Mouse (Mus musculus) large intestine, adult 2 months (tissue): Measurements from ENCODE around the gene Aicda. TPM values are rescaled to one million over a fixed set of nuclear protein-coding genes. Genes with fewer than 3 reads are reported as not detected.

Experiments used
- DNase-seq: peaks from one replicate; pipeline ENCODE4 v3.0.0-alpha.2; 2012; ENCODE audit warnings: low read depth, low spot score
- WGBS: fragments of 180-500 bp; shearing (Covaris S2); methylation state at CpG from one replicate; pipeline ENCODE4 v1.1.7; 2018; 5-methylcytosine and 5-hydroxymethylcytosine counted together
- polyA plus RNA-seq: library from polyadenylated mRNA; depleted of rRNA; stranded (reverse); fragments of >200 nt; gene quantifications from 2 replicates; pipeline ENCODE4 v1.2.3, GENCODE M21; 2012

Gene Aicda
- polyA plus RNA-seq, 1 experiment = 1.0 TPM

- no peak for DNase-seq
- 79% methylated on average over 4 of the region's 4 CpGs for WGBS
Observed at GRCm38 (mm10) chr6:122598014-122598413, 44.4 kb downstream of the Aicda start.

- 27% methylated on average over 6 of the region's 6 CpGs for WGBS
Observed at GRCm38 (mm10) chr6:122598436-122598835, 44.8 kb downstream of the Aicda start.

GRCm38 (mm10) chr6:122599054-122599737 lies 45.6 kb downstream of the Aicda start:
- 67% methylated on average over 9 of the region's 9 CpGs for WGBS
- DNase-seq = no peak

More at GRCm38 (mm10) chr6:122598436-122598835, 44.8 kb downstream of the Aicda start:
- no peak for DNase-seq

- DNase-seq = no peak
- WGBS = 83% methylated on average over 7 of the region's 7 CpGs
Observed at GRCm38 (mm10) chr6:122600066-122600646, 46.6 kb downstream of the Aicda start.

GRCm38 (mm10) chr6:122601031-122601430 lies 47.4 kb downstream of the Aicda start:
- no peak for DNase-seq
- WGBS = 77% methylated on average over 4 of the region's 4 CpGs

GRCm38 (mm10) chr6:122601615-122602014 lies 48.0 kb downstream of the Aicda start:
- DNase-seq = no peak
- WGBS = 67% methylated on average over 3 of the region's 3 CpGs

GRCm38 (mm10) chr6:122602242-122602991 lies 48.8 kb downstream of the Aicda start, which contains the start of gene Apobec1:
Apobec1 (minus strand) TSS chr6:122602444.
- DNase-seq = peak; percentile 48
- under 1% methylated on average over 22 of the region's 22 CpGs for WGBS

- WGBS = 0% methylated on average over 1 of the region's 1 CpGs
- no peak for DNase-seq
Observed at GRCm38 (mm10) chr6:122602992-122603322, 49.4 kb downstream of the Aicda start.

- no peak for DNase-seq
Observed at GRCm38 (mm10) chr6:122604260-122604659, 50.7 kb downstream of the Aicda start.

GRCm38 (mm10) chr6:122605483-122605882 lies 51.9 kb downstream of the Aicda start:
- WGBS = 82% methylated on average over 8 of the region's 8 CpGs
- no peak for DNase-seq

- no peak for DNase-seq
- WGBS = 95% methylated on average over 11 of the region's 11 CpGs
Observed at GRCm38 (mm10) chr6:122606661-122607060, 53.1 kb downstream of the Aicda start.

GRCm38 (mm10) chr6:122607700-122608099 lies 54.1 kb downstream of the Aicda start:
- 60% methylated on average over 12 of the region's 12 CpGs for WGBS
- DNase-seq = no peak

GRCm38 (mm10) chr6:122608434-122609376 lies 55.1 kb downstream of the Aicda start:
- WGBS = 85% methylated on average over 10 of the region's 10 CpGs
- no peak for DNase-seq

GRCm38 (mm10) chr6:122609377-122609728 lies 55.8 kb downstream of the Aicda start:
- 57% methylated on average over 9 of the region's 9 CpGs for WGBS
- no peak for DNase-seq

GRCm38 (mm10) chr6:122609771-122610170 lies 56.2 kb downstream of the Aicda start, which contains the start of gene Gdf3:
Gdf3 (minus strand) TSS chr6:122610087.
- 59% methylated on average over 14 of the region's 14 CpGs for WGBS
- no peak for DNase-seq

- no peak for DNase-seq
- WGBS = 75% methylated on average over 4 of the region's 4 CpGs
Observed at GRCm38 (mm10) chr6:122612426-122612825, 58.8 kb downstream of the Aicda start.
